Mouse (Mus musculus) G1E-ER4 (cell line): ENCODE results near the gene Pds5a. TPM values are rescaled to one million over a fixed set of nuclear protein-coding genes. Genes with fewer than 3 reads are reported as not detected.

Experiments
- GATA1 ChIP-seq: IDR thresholded peaks from one replicate; pipeline ENCODE4 v1.8.0; 2012; ENCODE audit warnings: low read length, inconsistent platforms
- polyA plus RNA-seq: library from polyadenylated mRNA; stranded (reverse); fragments of >175 nt; gene quantifications from 2 replicates; pipeline ENCODE4 v1.2.3, GENCODE M21; 2012

Pds5a gene
- polyA plus RNA-seq, 1 experiment, result 28.0 TPM

DNA sequence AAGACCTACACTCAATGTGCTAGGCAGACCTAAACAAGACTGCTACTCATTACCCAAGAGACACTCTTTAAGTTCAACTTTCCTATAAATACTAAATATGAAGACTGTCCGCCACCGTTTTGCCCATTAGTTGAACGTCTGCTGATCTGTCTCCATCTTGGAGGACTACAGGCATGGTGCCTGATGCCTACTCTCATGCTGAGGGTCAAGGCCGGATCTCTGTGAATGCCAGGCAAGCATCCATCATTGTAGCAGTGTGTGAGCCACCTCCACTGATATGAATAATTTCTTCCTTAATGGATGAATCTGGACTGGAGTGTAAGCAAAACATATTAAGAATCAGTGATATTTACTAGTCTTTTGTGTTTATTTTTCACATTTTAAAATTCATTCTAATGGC is 87.5 kb downstream of the Pds5a start:
- TF ChIP-seq GATA1, result no peak

DNA sequence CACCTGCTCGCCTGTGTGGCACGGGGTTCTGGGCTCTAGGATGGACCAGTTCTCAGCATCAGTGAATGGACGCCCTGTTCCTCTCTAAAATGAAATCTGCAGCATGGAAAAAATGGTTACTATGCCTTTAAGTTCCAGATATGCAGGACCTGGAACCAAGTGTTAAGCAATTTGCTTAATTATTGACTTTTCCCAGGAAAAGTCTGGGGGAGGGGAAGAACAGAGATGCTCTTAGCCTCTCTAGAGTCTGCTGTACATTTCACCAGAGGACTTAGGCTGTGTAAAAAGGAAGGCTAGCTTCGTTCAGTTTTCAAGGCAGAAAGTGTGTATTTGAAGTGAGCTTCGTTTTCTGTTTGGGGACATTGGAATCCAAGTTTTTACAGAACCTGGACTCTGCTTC is 88.3 kb downstream of the Pds5a start:
- TF ChIP-seq GATA1, result no peak

DNA sequence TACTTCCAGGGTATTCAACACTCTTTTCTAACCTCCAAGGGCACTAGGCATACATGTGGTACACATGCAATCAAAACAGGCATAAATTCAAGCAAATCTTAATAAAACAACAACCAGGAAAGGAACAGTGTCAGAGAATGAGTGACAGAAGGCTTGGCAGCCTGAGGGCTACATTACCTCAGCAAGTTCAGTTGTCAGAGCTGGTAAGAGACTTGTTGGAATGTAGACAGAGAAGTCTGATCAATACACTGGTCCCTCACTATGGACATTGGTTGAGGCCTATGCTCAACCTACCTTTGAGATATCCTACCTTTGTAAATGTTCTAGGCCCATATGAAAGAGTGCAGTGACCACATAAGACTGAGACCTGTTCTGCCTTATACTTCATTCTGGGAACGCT is 91.3 kb downstream of the Pds5a start:
- TF ChIP-seq GATA1, result no peak

DNA sequence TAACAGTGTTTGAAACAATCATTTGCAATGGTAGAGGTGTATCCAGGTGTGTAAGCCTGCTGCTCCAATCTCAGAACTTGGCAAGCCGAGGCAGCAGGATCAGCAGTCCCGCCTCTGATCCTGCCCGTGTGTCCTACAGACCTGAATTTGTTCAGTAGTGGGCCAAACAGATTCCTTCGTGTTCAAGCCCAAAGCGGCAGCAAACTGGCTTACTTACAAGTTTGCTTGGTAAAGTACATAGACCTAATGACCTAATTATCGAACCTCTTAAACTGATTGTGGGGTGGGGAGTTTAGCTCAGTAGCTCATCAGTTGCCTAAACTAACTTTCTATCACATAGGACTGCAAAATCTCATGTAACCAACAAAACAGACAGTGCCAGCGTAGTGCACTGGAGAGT is 98.4 kb downstream of the Pds5a start:
- no peak for TF ChIP-seq GATA1

DNA sequence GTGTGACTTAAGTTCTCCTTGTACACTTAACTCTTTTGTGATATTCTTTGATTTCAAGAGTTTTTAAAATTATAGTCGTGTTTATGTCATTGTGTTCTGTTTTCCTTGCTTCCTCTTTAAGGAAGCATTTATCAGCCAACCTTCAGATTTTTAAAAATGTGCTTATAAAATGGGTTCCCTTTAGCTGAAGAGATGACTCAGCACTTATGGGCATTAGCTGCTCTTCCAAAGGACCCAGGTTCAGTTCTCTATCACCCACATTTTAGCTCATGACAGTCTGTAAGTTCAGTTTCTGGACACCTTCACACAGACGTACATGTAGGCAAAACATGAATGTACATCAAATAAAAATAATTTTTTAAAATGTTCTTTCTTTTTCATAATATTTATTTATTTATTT is 105.7 kb downstream of the Pds5a start:
- TF ChIP-seq GATA1, result no peak

DNA sequence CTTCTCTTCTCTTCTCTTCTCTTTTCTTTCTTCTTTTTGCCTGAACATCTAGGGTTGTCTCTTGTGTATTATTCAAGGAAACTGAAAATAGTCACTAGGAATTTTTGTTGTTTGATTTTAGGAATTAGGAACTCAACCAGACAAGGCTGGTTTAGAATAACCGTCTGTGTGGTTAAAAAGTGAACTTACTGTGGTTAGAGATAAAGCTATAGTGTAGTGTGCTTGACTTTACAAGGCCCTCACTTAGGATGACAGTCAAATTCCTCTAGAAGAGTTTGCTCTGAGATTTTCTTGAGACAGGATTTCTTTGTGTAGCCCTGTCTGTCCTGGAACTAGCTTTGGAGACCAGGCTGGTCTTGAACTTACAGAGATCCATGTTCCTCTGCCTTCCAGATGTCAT is 107.9 kb downstream of the Pds5a start:
- no peak for TF ChIP-seq GATA1

DNA sequence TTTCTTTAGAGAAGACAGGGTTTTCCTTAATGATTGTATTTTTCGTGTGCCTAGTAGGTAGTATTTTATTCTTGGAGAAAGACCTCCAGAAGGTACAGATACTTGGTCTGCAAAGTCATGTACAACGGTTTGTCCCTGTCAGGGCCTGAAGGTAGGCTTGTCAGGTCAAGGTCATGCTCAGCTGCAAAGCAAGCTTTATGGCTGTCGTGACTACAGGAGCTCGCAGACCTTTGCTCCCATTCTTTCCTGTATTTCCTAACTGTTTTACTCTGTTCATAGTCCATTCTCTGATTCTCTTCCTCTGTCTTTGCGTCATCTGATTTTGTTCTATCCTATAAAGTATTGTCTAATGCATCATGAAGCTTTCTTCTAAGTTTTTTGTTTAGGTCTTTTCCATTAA is 111.8 kb downstream of the Pds5a start:
- TF ChIP-seq GATA1, result no peak

DNA sequence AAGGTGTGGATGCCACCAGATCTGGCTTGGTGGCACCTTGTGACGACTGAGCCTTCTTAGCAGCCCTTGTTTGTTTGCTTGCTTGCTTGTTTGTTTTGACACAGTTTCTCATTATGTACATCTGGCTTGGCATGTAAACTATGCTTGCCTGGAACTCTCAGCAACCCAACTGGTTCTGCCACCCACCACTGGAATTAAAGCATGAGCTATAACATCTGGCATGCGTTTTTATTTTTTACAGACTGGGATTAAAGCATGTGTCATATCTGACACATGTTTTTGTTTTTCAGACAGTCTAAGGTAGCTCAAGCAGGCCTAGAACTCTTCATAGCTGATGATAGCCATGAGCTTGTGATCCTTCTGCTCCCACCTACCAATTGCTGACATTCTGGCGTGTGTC is 119.5 kb downstream of the Pds5a start:
- no peak for TF ChIP-seq GATA1

DNA sequence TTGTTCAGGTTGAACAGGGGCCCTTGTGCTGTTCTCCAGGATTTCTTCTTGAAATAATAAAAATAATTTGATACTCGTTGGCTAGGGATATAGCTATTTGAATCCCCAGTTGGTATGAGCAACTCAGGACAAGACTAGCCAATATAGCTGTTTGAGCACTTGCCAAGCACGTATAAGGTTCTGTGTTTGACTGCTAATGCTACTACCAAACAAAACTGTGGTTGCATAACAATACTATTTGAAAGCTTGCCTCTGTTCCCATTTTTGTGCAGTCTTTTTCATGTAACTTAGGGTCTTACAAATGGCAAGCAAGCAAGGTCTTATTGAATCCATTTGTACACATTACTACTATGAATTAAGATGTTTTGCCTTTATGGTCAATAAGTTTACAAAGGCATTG is 122.2 kb downstream of the Pds5a start:
- TF ChIP-seq GATA1, result no peak

DNA sequence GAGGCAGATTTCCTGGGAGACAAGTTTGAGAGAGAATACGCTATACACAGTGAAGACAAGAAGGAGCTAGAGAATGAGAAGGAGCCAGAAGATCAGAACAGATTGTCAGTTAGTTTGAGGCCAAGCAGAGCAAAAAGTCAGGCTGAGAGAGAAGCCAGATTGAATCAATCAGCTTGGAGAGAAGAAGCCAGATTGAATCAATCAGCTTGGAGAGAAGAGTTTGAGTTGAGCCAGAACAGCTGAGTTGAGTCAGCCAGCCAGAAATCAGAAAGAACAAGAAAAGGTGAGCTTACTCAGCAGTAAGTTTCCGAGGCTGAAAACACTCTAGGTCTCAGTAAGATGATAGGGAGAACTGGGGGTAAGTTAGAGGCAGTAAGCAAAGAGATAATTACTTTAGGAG is 123.2 kb downstream of the Pds5a start:
- no peak for TF ChIP-seq GATA1

DNA sequence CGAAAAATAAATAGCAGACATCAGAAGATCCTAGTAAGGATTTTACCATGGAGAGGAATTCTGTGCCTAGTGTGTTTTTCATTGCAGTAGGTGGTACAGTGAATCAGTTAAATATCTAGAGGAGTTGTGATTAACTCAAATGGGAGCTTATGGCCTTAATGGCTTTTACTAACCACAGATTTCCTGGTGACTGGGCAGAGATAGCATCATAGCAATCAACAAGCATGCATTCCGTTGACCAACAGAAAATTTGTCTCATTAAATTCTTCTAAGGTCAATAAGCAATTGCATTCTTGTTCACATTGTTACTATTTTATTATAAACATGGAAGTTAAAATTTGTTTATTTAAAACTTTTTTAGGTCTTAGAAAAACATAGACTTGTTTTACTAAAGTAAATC is 132.6 kb downstream of the Pds5a start:
- no peak for TF ChIP-seq GATA1

DNA sequence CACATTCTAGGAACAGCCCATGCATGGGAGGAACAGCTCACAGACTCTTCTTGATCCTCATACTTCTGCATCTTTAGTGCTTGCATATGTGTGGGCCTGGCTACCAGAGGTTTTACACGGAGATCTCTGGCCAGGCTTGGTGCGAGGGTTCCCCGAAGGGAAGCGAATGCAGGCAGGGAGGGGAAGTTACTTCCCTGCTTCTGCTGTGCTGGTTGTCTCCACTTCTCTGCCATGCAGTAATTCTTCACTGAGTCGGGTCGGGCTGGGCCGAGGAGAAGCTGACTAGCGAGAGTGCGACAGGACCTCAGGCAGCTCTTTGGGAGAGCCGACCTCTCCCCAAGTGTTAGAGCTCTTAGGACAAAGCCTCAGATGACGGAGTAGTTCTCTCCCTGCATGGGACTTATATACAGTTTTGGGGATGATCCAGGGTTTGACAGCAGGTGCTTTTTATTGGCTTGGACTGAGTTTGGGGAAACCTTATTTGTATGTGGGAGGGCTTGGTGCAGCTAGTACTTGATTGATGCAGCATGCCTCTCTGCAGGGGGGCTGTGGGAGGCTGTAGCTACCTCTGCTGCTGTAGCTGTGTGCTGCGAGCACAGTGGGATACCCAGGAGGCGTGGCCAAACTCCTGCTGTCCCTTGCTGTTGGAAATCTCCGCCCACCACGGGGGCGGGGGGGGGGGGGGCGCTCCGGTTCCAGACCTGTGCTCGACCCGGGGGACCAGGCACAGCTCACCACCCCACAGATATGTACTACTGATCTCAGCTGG is 136.8 kb downstream of the Pds5a start:
- no peak for TF ChIP-seq GATA1

DNA sequence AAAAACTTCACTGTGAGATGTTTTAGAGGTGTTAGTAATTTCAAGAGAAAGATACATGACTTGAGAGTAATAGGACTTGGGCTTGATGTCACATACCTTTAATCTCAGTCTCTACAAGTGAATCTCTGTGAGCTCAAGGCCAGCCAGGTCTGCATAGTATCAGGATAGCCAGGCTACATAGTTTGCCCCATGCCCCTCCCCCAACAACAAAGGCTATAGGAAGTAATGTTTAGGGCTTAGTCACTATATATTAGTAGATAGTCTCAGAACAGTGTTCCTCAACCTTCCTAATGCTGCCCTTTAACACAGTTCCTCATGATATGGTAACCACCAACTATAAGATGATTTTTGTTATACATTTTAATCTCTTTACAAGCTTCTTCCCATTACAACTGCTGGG is 141.0 kb downstream of the Pds5a start:
- no peak for TF ChIP-seq GATA1

Other genes with a start within 250 kb of the Pds5a start
- 13.7 and 30.4 TPM in 2 replicates for gene Gm43552, start 205.4 kb downstream of the Pds5a start, polyA plus RNA-seq
- gene Smim14, start 161.1 kb downstream of the Pds5a start, polyA plus RNA-seq, result 13.1 and 16.4 TPM in 2 replicates
- gene Ube2k, start 161.0 kb downstream of the Pds5a start, polyA plus RNA-seq, result 145 and 188 TPM in 2 replicates
- gene N4bp2, start 65.2 kb upstream of the Pds5a start, polyA plus RNA-seq, result 27.5 and 30.7 TPM in 2 replicates
- not detected in 2 replicates for gene Rhoh, start 162.9 kb upstream of the Pds5a start, polyA plus RNA-seq
- gene Chrna9, start 236.6 kb upstream of the Pds5a start, polyA plus RNA-seq, result not detected in 2 replicates